Mouse (Mus musculus): ENCODE measurements around the gene Cnih1.
"Not testable (repeated sequence)": the region's sequence is repeated elsewhere in the genome, so short reads cannot be mapped to it uniquely, and the experiment has no call there.

Gene Cnih1

DNA sequence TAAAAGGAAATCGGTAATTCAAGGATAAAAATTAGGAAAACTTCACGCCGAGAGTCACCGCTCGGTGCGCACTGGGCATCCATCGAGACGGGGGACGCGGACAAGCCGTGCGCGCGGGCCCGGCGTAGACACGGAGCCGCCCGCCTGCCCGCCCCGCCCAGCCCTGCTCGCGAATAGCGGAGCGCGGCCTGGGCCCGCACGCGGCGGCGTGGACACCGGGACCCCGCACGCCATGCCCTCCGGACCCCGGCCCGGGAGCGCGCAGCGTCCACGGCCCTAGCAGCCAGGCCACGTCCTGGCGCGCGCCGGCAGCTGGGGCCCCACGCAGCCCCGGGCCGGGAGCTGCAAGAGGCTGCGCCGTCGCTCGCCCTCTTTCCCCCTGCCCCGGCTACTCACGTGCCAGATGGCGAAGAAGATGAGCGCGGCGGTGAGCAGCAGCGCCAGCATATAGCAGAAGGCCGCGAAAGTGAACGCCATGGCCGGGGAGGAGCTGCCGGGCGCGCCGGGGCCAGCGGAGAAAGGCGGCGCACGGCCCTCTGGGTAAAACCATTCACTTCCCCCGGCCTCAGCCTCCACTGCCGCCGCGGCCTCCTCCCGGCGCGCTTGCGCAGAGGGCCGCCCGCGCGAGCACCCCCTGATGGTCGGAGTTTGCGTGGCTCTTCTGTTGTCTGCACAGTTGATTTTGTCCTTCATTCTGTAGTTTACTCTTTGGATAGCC lies at the start of gene Cnih1:
Gene Cnih1 (minus strand): TSS at position 625 of the 718 bp plus-strand sequence.
- peak; percentile 91 for DNase-seq

GRCm38 (mm10) chr14:46832354-46833272 lies 44.4 kb upstream of the Cnih1 start:
- DNase-seq = no peak

DNA sequence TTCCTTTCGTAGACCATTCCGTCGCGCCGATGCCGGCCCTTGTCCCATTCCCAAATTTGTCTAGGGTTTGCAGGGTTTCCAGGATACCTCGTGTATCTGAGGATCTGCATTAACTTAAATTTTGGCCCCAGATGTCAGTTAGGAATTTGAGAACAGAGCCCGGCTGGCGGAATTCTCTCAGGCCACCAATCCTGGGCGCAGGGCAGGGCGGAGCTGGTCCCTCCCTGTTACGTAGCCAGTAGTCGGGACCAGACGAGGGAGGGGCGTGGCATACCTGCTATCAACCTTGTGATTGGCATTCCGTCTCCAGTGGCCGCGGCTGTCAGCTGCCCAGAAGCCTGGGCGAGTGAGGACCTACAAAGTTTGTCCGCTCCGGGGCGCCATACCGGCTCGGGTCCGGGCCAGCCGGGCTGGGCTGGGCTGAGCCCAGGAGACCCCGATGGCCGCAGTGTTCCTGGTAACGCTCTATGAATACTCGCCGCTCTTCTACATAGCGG lies 43.7 kb upstream of the Cnih1 start, which contains the start of gene Cgrrf1:
Gene Cgrrf1 (plus strand): TSS at position 289 of the 497 bp plus-strand sequence.
- DNase-seq = peak; percentile 72

- no peak for DNase-seq
These were observed 43.1 kb upstream of the Cnih1 start for GRCm38 (mm10) chr14:46831295-46831694.

DNA sequence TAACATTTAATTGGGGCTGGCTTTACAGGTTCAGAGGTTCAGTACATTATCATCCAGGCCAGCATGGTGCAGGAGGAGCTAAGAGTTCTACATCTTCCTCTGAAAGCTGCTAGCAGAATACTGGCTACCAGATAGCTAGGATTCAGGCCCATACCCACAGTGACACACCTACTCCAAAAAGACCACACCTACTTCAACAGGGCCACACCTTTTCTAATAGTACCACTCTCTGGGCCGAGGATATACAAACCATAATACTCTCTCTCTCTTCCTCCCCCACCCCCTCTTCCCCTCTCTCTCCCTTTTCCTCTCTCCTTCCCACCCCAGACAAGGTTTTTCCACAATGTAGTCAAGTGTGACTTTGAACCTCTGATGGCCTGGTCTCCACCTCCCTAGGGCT lies 39.2 kb upstream of the Cnih1 start:
- DNase-seq = no peak

GRCm38 (mm10) chr14:46823996-46824395 lies 35.8 kb upstream of the Cnih1 start:
- DNase-seq = no peak

GRCm38 (mm10) chr14:46821873-46822716 lies 33.9 kb upstream of the Cnih1 start, which contains the start of gene Gmfb:
Gene Gmfb, minus strand, starts transcription at chr14:46822242.
- peak; percentile 96 for DNase-seq

DNA sequence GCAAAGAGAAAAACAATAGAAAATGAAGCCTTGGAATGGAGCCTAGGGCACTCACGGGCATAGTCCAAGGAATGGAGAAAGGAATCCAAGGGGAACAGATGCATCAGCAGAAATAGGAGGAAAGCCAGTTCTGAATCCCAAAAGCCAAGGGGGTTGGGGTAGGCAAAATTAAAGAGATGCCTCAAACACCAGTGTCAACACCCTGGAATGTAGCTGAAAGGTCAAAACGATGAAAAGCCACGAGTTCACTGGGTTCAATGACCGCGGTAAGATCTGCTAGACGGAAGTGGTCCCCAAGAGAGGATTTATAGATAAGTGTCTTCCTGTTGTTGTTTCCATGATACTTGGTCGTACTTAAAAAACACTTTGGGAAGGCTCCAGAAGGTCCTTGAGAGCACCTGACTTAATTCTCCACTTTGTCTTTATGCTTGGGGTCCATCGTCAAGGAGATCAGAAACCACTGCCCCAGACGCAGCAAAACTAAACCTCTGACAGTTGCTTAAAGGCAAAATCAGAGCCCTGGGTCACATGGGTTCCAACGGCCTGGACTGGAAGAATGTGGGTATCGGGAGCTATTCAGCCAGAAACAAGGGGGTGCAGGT lies 33.2 kb upstream of the Cnih1 start:
- DNase-seq = no peak

- DNase-seq = not testable (repeated sequence)
These were observed 31.8 kb upstream of the Cnih1 start for GRCm38 (mm10) chr14:46819961-46820360.

DNA sequence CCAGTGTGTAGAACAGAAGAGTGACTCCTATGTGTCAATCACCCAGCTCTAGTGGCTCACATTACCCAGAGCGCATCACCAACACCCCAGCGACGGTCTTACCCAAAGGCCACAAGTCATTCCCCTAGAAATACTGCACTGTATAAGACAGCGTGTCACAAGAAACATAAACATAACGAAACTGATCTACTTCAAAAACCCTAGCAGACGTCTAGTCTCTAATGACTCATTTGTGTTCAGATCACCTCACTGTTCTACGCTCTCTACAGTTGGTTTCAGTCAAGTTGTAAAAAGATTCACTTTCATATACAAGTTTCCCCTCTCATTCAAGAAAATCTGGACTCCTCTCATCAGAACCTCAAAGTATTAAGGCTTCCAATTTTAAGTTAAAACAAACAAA lies 30.5 kb upstream of the Cnih1 start:
- DNase-seq = no peak

- DNase-seq = no peak
These were observed 28.9 kb upstream of the Cnih1 start for GRCm38 (mm10) chr14:46816916-46817622.

- DNase-seq = no peak
These were observed 27.4 kb upstream of the Cnih1 start for GRCm38 (mm10) chr14:46815640-46816039.

DNA sequence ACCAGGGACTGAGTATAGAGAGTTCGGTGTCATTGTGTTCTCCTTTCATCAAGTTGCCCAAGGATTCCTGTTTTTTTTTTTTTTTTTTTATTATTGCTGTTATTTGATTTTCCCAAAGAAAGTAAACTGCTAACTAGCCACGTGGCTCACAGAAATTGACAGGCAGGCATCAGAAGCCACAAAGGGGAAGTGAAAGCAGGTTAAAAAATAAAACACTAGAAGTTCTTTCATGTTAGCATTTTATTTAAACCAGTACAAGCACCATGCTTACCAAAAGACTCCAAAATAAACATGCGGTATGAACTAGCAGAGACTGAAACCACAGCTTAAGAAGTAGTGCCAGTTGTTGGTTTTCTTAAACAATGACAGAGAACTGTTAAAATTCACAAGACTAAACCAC lies 19.7 kb upstream of the Cnih1 start:
- DNase-seq = no peak

GRCm38 (mm10) chr14:46806186-46806585 lies 18.0 kb upstream of the Cnih1 start:
- DNase-seq = no peak

DNA sequence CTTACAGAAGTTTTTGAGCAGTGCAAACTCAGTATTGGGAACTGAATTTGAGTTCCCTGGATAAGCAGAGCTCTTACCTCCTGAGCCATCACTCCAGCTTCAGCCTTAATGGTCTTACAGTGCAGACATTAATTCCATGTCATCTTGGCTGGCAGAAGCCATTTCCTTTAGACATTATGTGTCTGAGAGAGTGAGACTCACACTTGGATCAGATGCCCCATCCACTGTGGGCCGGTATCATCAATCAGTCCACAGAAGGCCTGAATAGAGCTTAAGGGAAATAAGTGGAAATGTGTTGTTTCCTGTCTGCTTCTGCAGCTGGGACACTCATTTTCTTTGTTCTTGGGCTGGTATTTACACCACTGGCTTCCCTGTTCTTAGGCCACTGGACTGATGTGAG lies 15.6 kb upstream of the Cnih1 start:
- no peak for DNase-seq

DNA sequence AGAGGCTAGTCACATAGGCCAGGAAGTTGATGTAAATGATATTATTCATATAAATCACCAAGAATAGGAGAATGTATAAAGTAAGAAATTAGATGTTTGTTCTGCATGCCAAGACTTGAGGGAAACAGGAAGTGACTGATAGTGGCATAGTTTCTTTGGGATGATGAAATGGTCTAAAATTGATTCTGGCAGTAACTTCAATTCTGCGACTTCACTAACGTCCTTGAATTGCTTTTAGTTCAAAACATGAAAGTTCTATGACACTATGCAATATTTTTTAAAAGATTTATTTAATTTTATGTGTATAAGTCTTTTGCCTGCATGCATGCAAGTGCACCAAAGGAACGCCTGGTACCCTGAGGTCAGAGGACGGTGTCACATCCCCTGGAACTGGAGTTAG lies 15.0 kb upstream of the Cnih1 start:
- DNase-seq = no peak

DNA sequence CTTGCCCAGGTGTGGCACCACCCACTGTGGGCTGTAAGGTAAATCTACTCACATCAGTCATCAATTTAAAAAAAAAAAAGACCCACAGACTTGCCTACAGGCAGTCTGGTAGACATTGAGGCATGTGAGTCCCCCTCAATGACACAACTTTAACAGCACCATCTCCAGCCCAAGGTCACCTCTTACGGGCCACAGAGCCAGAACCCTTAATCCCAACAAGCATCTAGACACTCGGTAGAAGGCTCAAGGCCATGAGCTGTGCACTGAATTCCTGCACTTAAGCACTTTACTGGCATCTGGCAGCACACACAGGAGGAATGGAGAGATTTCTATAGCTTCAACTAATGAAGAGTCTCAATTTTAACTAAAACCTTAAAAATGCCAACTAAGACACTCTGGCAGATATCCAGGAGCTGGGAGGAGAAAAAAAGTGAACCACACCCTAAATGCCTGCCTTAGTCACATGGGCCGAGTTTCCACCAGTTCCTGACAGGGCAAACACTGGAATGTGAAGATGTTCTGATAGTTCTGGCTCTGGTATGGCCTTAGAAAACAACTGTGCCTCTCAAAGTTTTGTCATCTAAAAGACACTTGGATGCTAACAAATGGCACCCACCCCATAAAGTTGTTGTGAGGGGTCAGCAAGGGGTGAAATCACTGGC lies 12.6 kb upstream of the Cnih1 start:
- no peak for DNase-seq

DNA sequence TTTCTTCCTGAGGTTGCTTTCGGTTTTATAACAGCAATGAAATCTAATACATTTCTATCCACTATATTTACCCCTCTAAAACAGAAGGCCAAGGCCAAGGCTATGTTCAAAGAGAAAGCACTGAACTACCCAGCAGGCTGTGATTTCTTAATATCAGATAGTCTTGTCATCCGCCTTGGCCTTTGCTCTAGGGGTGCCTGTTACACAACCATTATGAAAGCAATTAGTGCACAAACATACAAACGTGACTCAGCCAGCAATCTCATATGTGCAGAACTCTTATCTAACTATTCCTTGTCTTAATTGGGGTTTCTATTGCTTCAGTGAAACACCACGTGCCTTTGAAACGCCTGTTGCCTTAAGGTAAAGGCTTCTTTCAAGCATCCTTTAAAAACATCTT lies 5.9 kb upstream of the Cnih1 start:
- DNase-seq = no peak

- DNase-seq = no peak
These were observed 2.5 kb upstream of the Cnih1 start for GRCm38 (mm10) chr14:46790723-46791122.

DNA sequence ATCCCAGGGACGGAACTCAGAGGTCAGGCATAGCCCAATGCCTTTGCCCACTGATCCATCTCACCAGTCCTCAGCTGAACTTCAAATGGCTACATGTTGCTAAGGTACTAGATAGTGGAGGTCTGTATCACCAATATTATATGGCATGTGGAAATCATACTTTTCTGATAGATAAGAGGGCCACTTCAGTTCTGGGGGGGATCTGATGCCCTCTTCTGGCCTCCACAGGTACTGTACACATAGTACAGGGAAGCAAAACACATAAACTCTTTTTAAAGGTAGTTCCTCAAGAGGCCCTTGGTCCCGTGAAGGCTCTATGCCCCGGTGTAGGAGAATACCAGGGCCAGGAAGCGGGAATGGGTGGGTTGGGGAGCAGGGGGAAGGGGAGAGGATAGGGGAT lies 2.1 kb upstream of the Cnih1 start:
- DNase-seq = no peak

GRCm38 (mm10) chr14:46788505-46788901 lies 292 bp upstream of the Cnih1 start:
- DNase-seq = no peak
